Mouse (Mus musculus) midbrain, embryonic 12.5 days (tissue): ENCODE measurements at regions not wholly inside any gene's neighbourhood (a gene's known extent, or its start where the extent isn't known, plus 50 kb on each side); places are given as distances from the start of the nearest gene placed in this dataset.

Experiments
- ATAC-seq: fragments of 200-750 bp; cut with Nextera tagmentation; 2 replicates; pipeline ENCODE4 v1.8.0; 2017; ENCODE audit warnings: low read depth, moderate TSS enrichment, moderate library complexity; ENCODE audit not compliant: low FRiP score
- H3K27ac ChIP-seq: fragments of 300-500 bp; sonication (generic); replicated peaks from 2 replicates; pipeline ENCODE4 v1.5.1; 2016; ENCODE audit warnings: mild to moderate bottlenecking
- H3K27me3 ChIP-seq: fragments of 300-500 bp; sonication (generic); 2 replicates; pipeline ENCODE4 v1.6.1; 2016; ENCODE audit warnings: mild to moderate bottlenecking
- H3K36me3 ChIP-seq: fragments of 300-500 bp; sonication (generic); 2 replicates; pipeline ENCODE4 v1.6.1; 2016
- H3K4me1 ChIP-seq: fragments of 300-500 bp; sonication (generic); 2 replicates; pipeline ENCODE4 v1.6.1; 2016
- H3K4me2 ChIP-seq: fragments of 300-500 bp; sonication (generic); replicated peaks from 2 replicates; pipeline ENCODE4 v1.6.1; 2016; ENCODE audit warnings: mild to moderate bottlenecking, moderate library complexity
- H3K4me3 ChIP-seq: fragments of 300-500 bp; sonication (generic); 2 replicates; pipeline ENCODE4 v1.5.1; 2016; ENCODE audit warnings: mild to moderate bottlenecking
- H3K9ac ChIP-seq: fragments of 300-500 bp; sonication (generic); replicated peaks from 2 replicates; pipeline ENCODE4 v1.6.1; 2016; ENCODE audit warnings: mild to moderate bottlenecking, moderate library complexity
- H3K9me3 ChIP-seq: fragments of 300-500 bp; sonication (generic); 2 replicates; pipeline ENCODE4 v1.6.1; 2016; ENCODE audit warnings: mild to moderate bottlenecking
- WGBS: fragments of 180-500 bp; shearing (Covaris S2); methylation state at CpG from one replicate; pipeline ENCODE4 v1.1.7; 2016; 5-methylcytosine and 5-hydroxymethylcytosine counted together

GRCm38 (mm10) chr9:73337045-73337740 lies 224.0 kb downstream of the Rsl24d1 start:
- Histone ChIP-seq H3K36me3 (no peaks in the 10 kb centered on the region), H3K4me2 (no peak overlapping the region), H3K9me3 (peaks cover 10% of the 10 kb centered on the region), H3K4me3 (no peak overlapping the region), H3K27ac (no peak overlapping the region), H3K9ac (no peak overlapping the region), H3K4me1 (no peaks in the 10 kb centered on the region), H3K27me3 (no peaks in the 10 kb centered on the region)
- no peak for ATAC-seq
- 79% methylated on average over 2 of the region's 2 CpGs for WGBS

GRCm38 (mm10) chr9:73355876-73356275 lies 242.7 kb downstream of the Rsl24d1 start:
- no peak for ATAC-seq
- Histone ChIP-seq H3K9ac (no peak overlapping the region), H3K4me3 (no peak overlapping the region), H3K4me1 (no peaks in the 10 kb centered on the region; the same call in 1 of the 2 replicates), H3K27me3 (no peaks in the 10 kb centered on the region), H3K27ac (no peak overlapping the region), H3K36me3 (no peaks in the 10 kb centered on the region), H3K9me3 (no peaks in the 10 kb centered on the region), H3K4me2 (no peak overlapping the region)
- 81% methylated on average over 5 of the region's 5 CpGs for WGBS

GRCm38 (mm10) chr9:73358968-73359367 lies 245.7 kb downstream of the Rsl24d1 start:
- Histone ChIP-seq H3K4me2 (no peak overlapping the region), H3K4me3 (no peak overlapping the region), H3K9me3 (no peaks in the 10 kb centered on the region), H3K27ac (no peak overlapping the region), H3K36me3 (no peaks in the 10 kb centered on the region), H3K4me1 (no peaks in the 10 kb centered on the region; the same call in 1 of the 2 replicates), H3K27me3 (no peaks in the 10 kb centered on the region), H3K9ac (no peak overlapping the region)
- no peak for ATAC-seq
- 97% methylated on average over 6 of the region's 6 CpGs for WGBS

GRCm38 (mm10) chr9:73380768-73381167 lies 267.5 kb downstream of the Rsl24d1 start:
- no peaks in the 10 kb centered on the region for H3K9me3 ChIP-seq
- no peak overlapping the region for H3K27ac ChIP-seq
- ATAC-seq, result no peak
- 95% methylated on average over 1 of the region's 1 CpGs for WGBS
- H3K9ac ChIP-seq, result no peak overlapping the region
- H3K27me3 ChIP-seq, result no peaks in the 10 kb centered on the region
- H3K4me1 ChIP-seq, result no peaks in the 10 kb centered on the region
- H3K36me3 ChIP-seq, result no peaks in the 10 kb centered on the region
- no peak overlapping the region for H3K4me2 ChIP-seq
- H3K4me3 ChIP-seq, result no peak overlapping the region

GRCm38 (mm10) chr9:73392036-73392435 lies 278.8 kb downstream of the Rsl24d1 start:
- Histone ChIP-seq H3K27me3 (no peaks in the 10 kb centered on the region), H3K36me3 (no peaks in the 10 kb centered on the region), H3K4me3 (no peak overlapping the region), H3K27ac (no peak overlapping the region), H3K4me1 (no peaks in the 10 kb centered on the region), H3K9ac (no peak overlapping the region), H3K4me2 (no peak overlapping the region), H3K9me3 (no peaks in the 10 kb centered on the region)
- 83% methylated on average over 7 of the region's 7 CpGs for WGBS
- no peak for ATAC-seq

GRCm38 (mm10) chr9:73413367-73413930 lies 300.2 kb downstream of the Rsl24d1 start:
- Histone ChIP-seq H3K36me3 (no peaks in the 10 kb centered on the region), H3K4me1 (no peaks in the 10 kb centered on the region), H3K9me3 (no peaks in the 10 kb centered on the region), H3K27me3 (no peaks in the 10 kb centered on the region), H3K9ac (no peak overlapping the region), H3K4me2 (no peak overlapping the region), H3K27ac (no peak overlapping the region), H3K4me3 (no peak overlapping the region)
- 79% methylated on average over 8 of the region's 8 CpGs for WGBS
- ATAC-seq, result no peak

GRCm38 (mm10) chr9:73416084-73416777 lies 303.0 kb downstream of the Rsl24d1 start:
- H3K4me1 ChIP-seq, result no peaks in the 10 kb centered on the region
- H3K27me3 ChIP-seq, result no peaks in the 10 kb centered on the region
- no peak overlapping the region for H3K4me3 ChIP-seq
- no peak overlapping the region for H3K9ac ChIP-seq
- no peak for ATAC-seq
- H3K36me3 ChIP-seq, result no peaks in the 10 kb centered on the region
- 86% methylated on average over 10 of the region's 10 CpGs for WGBS
- H3K4me2 ChIP-seq, result no peak overlapping the region
- no peaks in the 10 kb centered on the region for H3K9me3 ChIP-seq
- no peak overlapping the region for H3K27ac ChIP-seq
